ENCODE assay signal across 9 mouse cellular contexts in genomic region chr6:30535340-30535739, GRCm38 (mm10). TPM values are rescaled to one million over a fixed set of nuclear protein-coding genes. Genes with fewer than 3 reads are reported as not detected.
DNase-seq lines count a peak whose midpoint lies in the region; ATAC-seq and TF ChIP-seq lines count a peak whose summit lies in the region.
"Had no signal": no experiment of that assay in that cellular context is flagged by ENCODE, and none has a peak within 500 bp of the region (broad histone marks: within the 10 kb centered on the region; RNA-seq: fewer than 3 reads in every experiment).

No protein-coding gene starts in this region.

- no peaks in the 10 kb centered on the region for H3K27me3 ChIP-seq in forebrain, postnatal 0 days (ENCODE audit: insufficient read depth, low read length)
- no peaks in the 10 kb centered on the region for H3K27me3 ChIP-seq in forebrain, embryonic 13.5 days
- H3K27me3 ChIP-seq in testis, adult 2 months (ENCODE audit: control insufficient read depth, insufficient read depth, low read length), result no peaks in the 10 kb centered on the region

- H3K4me2 ChIP-seq in forebrain, postnatal 0 days (ENCODE audit: low read depth), result no peak overlapping the region
- H3K4me2 ChIP-seq in forebrain, embryonic 13.5 days, result no peak overlapping the region

- H3K9ac ChIP-seq in forebrain, postnatal 0 days, result no peak overlapping the region
- no peak overlapping the region for H3K9ac ChIP-seq in forebrain, embryonic 13.5 days

- no peak for DNase-seq in forebrain, postnatal 0 days
- DNase-seq in testis, postnatal 14 days (ENCODE audit: low spot score), result no peak
- DNase-seq in cerebellum, adult 9-11 months, result peak; percentile 49
- peak; percentile 27 to 47 for DNase-seq in lung, adult 18-20 months
- no peak for DNase-seq in right cerebral cortex, adult 18-20 months
- no peak for DNase-seq in right cerebral cortex, postnatal 10 days (ENCODE audit: low spot score in 2 of 2)

- peak; percentile 36 for TF ChIP-seq CTCF in forebrain, postnatal 0 days (IDR thresholded peaks at IDR 0.05; ENCODE audit: low read depth)
- TF ChIP-seq CTCF in testis, adult 2 months (IDR thresholded peaks at IDR 0.05; ENCODE audit: control insufficient read depth, insufficient read depth, insufficient replicate concordance, low read depth, low read length), result peak; percentile 48; the same call in 1 of the 2 replicates

- no peaks in the 10 kb centered on the region for H3K9me3 ChIP-seq in forebrain, postnatal 0 days (ENCODE audit: low read length)
- no peaks in the 10 kb centered on the region for H3K9me3 ChIP-seq in forebrain, embryonic 13.5 days (replicated peaks)

- no peaks in the 10 kb centered on the region for H3K36me3 ChIP-seq in forebrain, postnatal 0 days (ENCODE audit: insufficient read depth)
- H3K36me3 ChIP-seq in forebrain, embryonic 13.5 days (ENCODE audit: poor library complexity, severe bottlenecking), result no peaks in the 10 kb centered on the region
- H3K36me3 ChIP-seq in testis, adult 2 months (ENCODE audit: control insufficient read depth, insufficient read depth, low read length), result no peaks in the 10 kb centered on the region

- no peak overlapping the region for H3K27ac ChIP-seq in forebrain, postnatal 0 days (ENCODE audit: low read depth, low read length)
- H3K27ac ChIP-seq in forebrain, embryonic 13.5 days, result no peak overlapping the region
- H3K27ac ChIP-seq in testis, adult 2 months (ENCODE audit: control insufficient read depth, insufficient read depth, low read depth, low read length), result no peak overlapping the region

- no peaks in the 10 kb centered on the region for H3K4me1 ChIP-seq in forebrain, postnatal 0 days (ENCODE audit: insufficient read depth)
- H3K4me1 ChIP-seq in forebrain, embryonic 13.5 days, result no peaks in the 10 kb centered on the region
- H3K4me1 ChIP-seq in testis, adult 2 months (ENCODE audit: control insufficient read depth, insufficient read depth, low read length), result peaks cover 3% of the 10 kb centered on the region; the same call in 1 of the 2 replicates

- TF ChIP-seq POLR2A in testis, adult 2 months (IDR thresholded peaks at IDR 0.05; ENCODE audit: control insufficient read depth, low read depth, low read length), result no peak

- no peak overlapping the region for H3K4me3 ChIP-seq in forebrain, postnatal 0 days (ENCODE audit: low read depth, low read length)
- no peak overlapping the region for H3K4me3 ChIP-seq in forebrain, embryonic 13.5 days
- H3K4me3 ChIP-seq in testis, adult 2 months (ENCODE audit: control insufficient read depth, low read depth, low read length), result no peak overlapping the region

- 48% methylated on average over 3 of the region's 3 CpGs for WGBS in forebrain, postnatal 0 days
- 46% methylated on average over 3 of the region's 3 CpGs for WGBS in forebrain, embryonic 13.5 days

- no peak for ATAC-seq in forebrain, postnatal 0 days
- no peak for ATAC-seq in forebrain, embryonic 13.5 days

RNA-seq across cellular contexts. Expression of gene Cpa2, which starts 6.0 kb away (rescaled TPM):
- 6.8 and 10.0 TPM in 2 replicates for total RNA-seq in forebrain, postnatal 0 days (2014; rRNA removed)
- 16.6 and 17.1 TPM in 2 replicates for polyA plus RNA-seq in forebrain, postnatal 0 days (2015; fragmentation: Nextera tagmentation; extraction: Ambion mirVana)
- 4.1 and 5.2 TPM in 2 replicates for polyA plus RNA-seq in forebrain, embryonic 13.5 days (2015; fragmentation: Nextera tagmentation; extraction: Ambion mirVana)
- 1.1 and 1.4 TPM in 2 replicates for polyA plus RNA-seq in testis, adult 2 months (2012; rRNA removed)

RNA-seq across cellular contexts. Expression of gene Ssmem1, which starts 25.7 kb away (rescaled TPM):
- 0.95 and 1.4 TPM in 2 replicates for total RNA-seq in forebrain, postnatal 0 days (2014; rRNA removed)
- 0.29 TPM in 1 of 2 replicates, not detected in the other for polyA plus RNA-seq in forebrain, postnatal 0 days (2015; fragmentation: Nextera tagmentation; extraction: Ambion mirVana)
- polyA plus RNA-seq in forebrain, embryonic 13.5 days (2015; fragmentation: Nextera tagmentation; extraction: Ambion mirVana), result 0.26 TPM in 1 of 2 replicates, not detected in the other
- polyA plus RNA-seq in testis, adult 2 months (2012; rRNA removed), result 109 and 119 TPM in 2 replicates

RNA-seq across cellular contexts. Expression of gene Tmem209, which starts 25.8 kb away (rescaled TPM):
- total RNA-seq in forebrain, postnatal 0 days (2014; rRNA removed), result 44.4 and 49.8 TPM in 2 replicates
- polyA plus RNA-seq in forebrain, postnatal 0 days (2015; fragmentation: Nextera tagmentation; extraction: Ambion mirVana), result 19.7 and 24.2 TPM in 2 replicates
- polyA plus RNA-seq in forebrain, embryonic 13.5 days (2015; fragmentation: Nextera tagmentation; extraction: Ambion mirVana), result 37.6 and 41.4 TPM in 2 replicates
- 77.8 and 92.3 TPM in 2 replicates for polyA plus RNA-seq in testis, adult 2 months (2012; rRNA removed)

RNA-seq across cellular contexts. Expression of gene Cpa4, which starts 32.8 kb away (rescaled TPM):
- 0.23 and 0.38 TPM in 2 replicates for total RNA-seq in forebrain, postnatal 0 days (2014; rRNA removed)
- polyA plus RNA-seq in forebrain, postnatal 0 days (2015; fragmentation: Nextera tagmentation; extraction: Ambion mirVana), result 0.58 and 0.88 TPM in 2 replicates
- polyA plus RNA-seq in forebrain, embryonic 13.5 days (2015; fragmentation: Nextera tagmentation; extraction: Ambion mirVana), result 3.4 and 3.6 TPM in 2 replicates
- 0.05 TPM in 1 of 2 replicates, not detected in the other for polyA plus RNA-seq in testis, adult 2 months (2012; rRNA removed)
- total RNA-seq: layer of hippocampus, postnatal 25 days had no signal

Comparison
In these comparisons a context has a peak if more than half of its experiments do, and no peak if none do; other contexts are left out.
1. DNase-seq: peak in cerebellum, adult 9-11 months (single experiment) and lung, adult 18-20 months (2 of 2); none in forebrain, postnatal 0 days (single experiment), testis, postnatal 14 days (single experiment), right cerebral cortex, adult 18-20 months (single experiment) and right cerebral cortex, postnatal 10 days (0 of 2).
2. RNA of gene Ssmem1, which starts 25.7 kb away (polyA plus RNA-seq): 109 to 119 TPM in testis, adult 2 months; 0.26 TPM in forebrain, embryonic 13.5 days and 0.29 TPM in forebrain, postnatal 0 days; every median in the first group is over 10 times any median in the second.